Mouse (Mus musculus): ENCODE data around the gene Prkca. TPM values are rescaled to one million over a fixed set of nuclear protein-coding genes. Genes with fewer than 3 reads are reported as not detected.

Gene Prkca
- total RNA-seq (2017) = 7.6 and 15.6 TPM in 2 replicates

- ATAC-seq (replicated peaks; ENCODE audit: low read depth, poor library complexity, severe bottlenecking) = peak; percentile 75
These were observed at the start of gene Prkca for GRCm38 (mm10) chr11:108343789-108344462. Gene Prkca (minus strand): TSS chr11:108343928.

- no peak for ATAC-seq (replicated peaks; ENCODE audit: low read depth, poor library complexity, severe bottlenecking)
These were observed 41.9 kb upstream of the Prkca start for GRCm38 (mm10) chr11:108385666-108386024.

- no peak for ATAC-seq (replicated peaks; ENCODE audit: low read depth, poor library complexity, severe bottlenecking)
These were observed 41.4 kb upstream of the Prkca start for GRCm38 (mm10) chr11:108384920-108385665.

GRCm38 (mm10) chr11:108382664-108383063 is 38.9 kb upstream of the Prkca start:
- ATAC-seq (replicated peaks; ENCODE audit: low read depth, poor library complexity, severe bottlenecking) = no peak

GRCm38 (mm10) chr11:108378363-108378751 is 34.6 kb upstream of the Prkca start:
- ATAC-seq (replicated peaks; ENCODE audit: low read depth, poor library complexity, severe bottlenecking) = no peak

- peak; percentile 99 for ATAC-seq (replicated peaks; ENCODE audit: low read depth, poor library complexity, severe bottlenecking)
These were observed 34.1 kb upstream of the Prkca start for GRCm38 (mm10) chr11:108377680-108378362.

- no peak for ATAC-seq (replicated peaks; ENCODE audit: low read depth, poor library complexity, severe bottlenecking)
These were observed 33.1 kb upstream of the Prkca start for GRCm38 (mm10) chr11:108376815-108377214.

- ATAC-seq (replicated peaks; ENCODE audit: low read depth, poor library complexity, severe bottlenecking) = peak; percentile 82
These were observed 23.3 kb upstream of the Prkca start for GRCm38 (mm10) chr11:108367046-108367445.

GRCm38 (mm10) chr11:108365600-108365999 is 21.9 kb upstream of the Prkca start:
- ATAC-seq (replicated peaks; ENCODE audit: low read depth, poor library complexity, severe bottlenecking) = no peak

- ATAC-seq (replicated peaks; ENCODE audit: low read depth, poor library complexity, severe bottlenecking) = no peak
These were observed 21.3 kb upstream of the Prkca start for GRCm38 (mm10) chr11:108364945-108365589.

GRCm38 (mm10) chr11:108363991-108364390 is 20.3 kb upstream of the Prkca start:
- ATAC-seq (replicated peaks; ENCODE audit: low read depth, poor library complexity, severe bottlenecking) = no peak

- no peak for ATAC-seq (replicated peaks; ENCODE audit: low read depth, poor library complexity, severe bottlenecking)
These were observed 19.2 kb upstream of the Prkca start for GRCm38 (mm10) chr11:108362965-108363364.

GRCm38 (mm10) chr11:108360983-108361382 is 17.3 kb upstream of the Prkca start:
- ATAC-seq (replicated peaks; ENCODE audit: low read depth, poor library complexity, severe bottlenecking) = no peak

- no peak for ATAC-seq (replicated peaks; ENCODE audit: low read depth, poor library complexity, severe bottlenecking)
These were observed 15.2 kb upstream of the Prkca start for GRCm38 (mm10) chr11:108358911-108359310.

GRCm38 (mm10) chr11:108356020-108356419 is 12.3 kb upstream of the Prkca start:
- no peak for ATAC-seq (replicated peaks; ENCODE audit: low read depth, poor library complexity, severe bottlenecking)

- no peak for ATAC-seq (replicated peaks; ENCODE audit: low read depth, poor library complexity, severe bottlenecking)
These were observed 9.2 kb upstream of the Prkca start for GRCm38 (mm10) chr11:108352842-108353388.

GRCm38 (mm10) chr11:108350799-108351198 is 7.1 kb upstream of the Prkca start:
- peak; percentile 90 for ATAC-seq (replicated peaks; ENCODE audit: low read depth, poor library complexity, severe bottlenecking)

- no peak for ATAC-seq (replicated peaks; ENCODE audit: low read depth, poor library complexity, severe bottlenecking)
These were observed 1.6 kb upstream of the Prkca start for GRCm38 (mm10) chr11:108345321-108345720.

- ATAC-seq (replicated peaks; ENCODE audit: low read depth, poor library complexity, severe bottlenecking) = no peak
These were observed 1.0 kb upstream of the Prkca start for GRCm38 (mm10) chr11:108344759-108345158.
